Mouse (Mus musculus) heart, postnatal 36 days (tissue): ENCODE results near the gene Noxred1. TPM values are rescaled to one million over a fixed set of nuclear protein-coding genes. Genes with fewer than 3 reads are reported as not detected.
"Not testable (repeated sequence)": the region's sequence is repeated elsewhere in the genome, so short reads cannot be mapped to it uniquely, and the experiment has no call there.

Experiments used
- DNase-seq, 2 experiments: peaks; one replicate each; pipeline ENCODE4 v3.0.0; 2021 to 2022
- intact Hi-C: fragments of 180-260 bp; cut with DNase I; formaldehyde crosslinking; loops from one replicate; pipeline ENCODE4 v1.15.1; 2025
- total RNA-seq, 2 experiments: library from RNA; stranded (reverse); gene quantifications; 2 replicates each; pipeline ENCODE4 v1.2.3; 2021

Gene Noxred1
- total RNA-seq, 2 experiments from 2014 or later, result 0.49 to 1.00 TPM

- intact Hi-C loops, result no loop called here
- no peak for DNase-seq
Observed at GRCm38 (mm10) chr12:87230379-87230895, 8.1 kb downstream of the Noxred1 start.

GRCm38 (mm10) chr12:87229633-87230032 lies 8.9 kb downstream of the Noxred1 start:
- intact Hi-C loops, result no loop called here

GRCm38 (mm10) chr12:87226801-87227200 lies 11.7 kb downstream of the Noxred1 start:
- no peak for DNase-seq
- intact Hi-C loops, result no loop called here

More at GRCm38 (mm10) chr12:87229633-87230032, 8.9 kb downstream of the Noxred1 start:
- no peak for DNase-seq

- intact Hi-C loops, result no loop called here
- no peak for DNase-seq
Observed at GRCm38 (mm10) chr12:87224950-87225349, 13.6 kb downstream of the Noxred1 start.

- no peak for DNase-seq
- intact Hi-C loops, result no loop called here
Observed at GRCm38 (mm10) chr12:87219362-87219761, 19.2 kb downstream of the Noxred1 start.

GRCm38 (mm10) chr12:87217596-87217995 lies 20.9 kb downstream of the Noxred1 start:
- no peak for DNase-seq
- intact Hi-C loops, result no loop called here

- no peak for DNase-seq
- intact Hi-C loops, result no loop called here
Observed at GRCm38 (mm10) chr12:87216053-87216452, 22.5 kb downstream of the Noxred1 start.

- no peak for DNase-seq
- intact Hi-C loops, result no loop called here
Observed at GRCm38 (mm10) chr12:87212844-87213606, 25.5 kb downstream of the Noxred1 start.

GRCm38 (mm10) chr12:87205789-87206188 lies 32.7 kb downstream of the Noxred1 start:
- intact Hi-C loops, DNase-seq: not testable (repeated sequence)

- intact Hi-C loops, result loop anchor here (2.0 kb wide), 1 partner anchor 53 kb away; no protein-coding TSS in a partner anchor
- no peak for DNase-seq
Observed at GRCm38 (mm10) chr12:87201694-87202093, 36.8 kb downstream of the Noxred1 start.

- intact Hi-C loops, result loop anchor here (2.0 kb wide), 1 partner anchor 51 kb away; no protein-coding TSS in a partner anchor
- peak; percentile 75 to 79 for DNase-seq
Observed at GRCm38 (mm10) chr12:87199973-87200586, 38.5 kb downstream of the Noxred1 start, which contains the start of gene Tmed8. Gene Tmed8 (minus strand): TSS chr12:87200454.

GRCm38 (mm10) chr12:87199206-87199972 lies 39.1 kb downstream of the Noxred1 start, which contains the start of gene Samd15:
Gene Samd15 (plus strand): TSS chr12:87199723.
- DNase-seq, result peak; percentile 47 to 48
- intact Hi-C loops, result no loop called here

GRCm38 (mm10) chr12:87198792-87199191 lies 39.7 kb downstream of the Noxred1 start:
- no peak for DNase-seq
- intact Hi-C loops, result no loop called here

GRCm38 (mm10) chr12:87196310-87196709 lies 42.2 kb downstream of the Noxred1 start:
- intact Hi-C loops, result no loop called here
- no peak for DNase-seq

GRCm38 (mm10) chr12:87195069-87195468 lies 43.5 kb downstream of the Noxred1 start:
- DNase-seq, result no peak

GRCm38 (mm10) chr12:87193008-87193407 lies 45.5 kb downstream of the Noxred1 start:
- DNase-seq, result no peak
- intact Hi-C loops, result no loop called here

More at GRCm38 (mm10) chr12:87195069-87195468, 43.5 kb downstream of the Noxred1 start:
- intact Hi-C loops, result no loop called here

GRCm38 (mm10) chr12:87177631-87178030 lies 60.9 kb downstream of the Noxred1 start:
- no peak for DNase-seq
- intact Hi-C loops, result no loop called here

- intact Hi-C loops, result no loop called here
- no peak for DNase-seq
Observed at GRCm38 (mm10) chr12:87175194-87175946, 63.2 kb downstream of the Noxred1 start.
